Mouse (Mus musculus) ovary, postnatal 10 days (tissue): ENCODE results near the gene Aldh1a3.

ENCODE experiments used
- DNase-seq: peaks from one replicate; pipeline ENCODE4 v3.0.0; 2022; ENCODE audit warnings: low spot score

Aldh1a3 gene

GRCm38 (mm10) chr7:66369934-66370445 is 57.3 kb downstream of the Aldh1a3 start:
- DNase-seq = no peak

- no peak for DNase-seq
Measured at GRCm38 (mm10) chr7:66369071-66369933, 58.0 kb downstream of the Aldh1a3 start.

GRCm38 (mm10) chr7:66365904-66366303 is 61.4 kb downstream of the Aldh1a3 start, which contains the start of gene Gm10974:
Gene Gm10974 (plus strand): TSS chr7:66365905.
- DNase-seq = no peak

- no peak for DNase-seq
Measured at GRCm38 (mm10) chr7:66365411-66365810, 61.9 kb downstream of the Aldh1a3 start.

GRCm38 (mm10) chr7:66364491-66364890 is 62.8 kb downstream of the Aldh1a3 start:
- no peak for DNase-seq

- DNase-seq = no peak
Measured at GRCm38 (mm10) chr7:66359044-66359443, 68.3 kb downstream of the Aldh1a3 start.

GRCm38 (mm10) chr7:66358461-66358860 is 68.9 kb downstream of the Aldh1a3 start:
- DNase-seq = no peak

- DNase-seq = no peak
Measured at GRCm38 (mm10) chr7:66355791-66356522, 71.4 kb downstream of the Aldh1a3 start.

GRCm38 (mm10) chr7:66354911-66355310 is 72.4 kb downstream of the Aldh1a3 start:
- no peak for DNase-seq

GRCm38 (mm10) chr7:66351074-66351473 is 76.2 kb downstream of the Aldh1a3 start:
- no peak for DNase-seq

- no peak for DNase-seq
Measured at GRCm38 (mm10) chr7:66349670-66350069, 77.6 kb downstream of the Aldh1a3 start.

GRCm38 (mm10) chr7:66348588-66348987 is 78.7 kb downstream of the Aldh1a3 start:
- DNase-seq = no peak

GRCm38 (mm10) chr7:66346959-66347663 is 80.2 kb downstream of the Aldh1a3 start:
- no peak for DNase-seq

GRCm38 (mm10) chr7:66343307-66343706 is 84.0 kb downstream of the Aldh1a3 start:
- no peak for DNase-seq

GRCm38 (mm10) chr7:66342831-66343230 is 84.5 kb downstream of the Aldh1a3 start:
- no peak for DNase-seq

- no peak for DNase-seq
Measured at GRCm38 (mm10) chr7:66342323-66342722, 85.0 kb downstream of the Aldh1a3 start.
